Mouse (Mus musculus): ENCODE measurements around the gene Ccdc169. TPM values are rescaled to one million over a fixed set of nuclear protein-coding genes. Genes with fewer than 3 reads are reported as not detected.

Gene Ccdc169
- total and polyA plus RNA-seq, 3 experiments: 0.19 TPM; not detected in 2

- no peak overlapping the region for H3K9ac ChIP-seq (ENCODE audit: control insufficient read depth, low read depth, low read length, poor library complexity, severe bottlenecking)
- DNase-seq (ENCODE audit: low read depth, low spot score): no peak
- H3K27ac ChIP-seq (ENCODE audit: control insufficient read depth, low read depth, low read length): no peak overlapping the region
- no peaks in the 10 kb centered on the region for H3K9me3 ChIP-seq (replicated peaks; ENCODE audit: insufficient read depth, low read length)
- H3K4me3 ChIP-seq (ENCODE audit: control insufficient read depth in 1 of 2, insufficient read depth in 1 of 2, low read depth in 2 of 2, low read length in 2 of 2): no peak overlapping the region
- no peaks in the 10 kb centered on the region for H3K4me1 ChIP-seq (ENCODE audit: control insufficient read depth in 1 of 2, insufficient read depth in 2 of 2, low read length in 2 of 2)
- no peaks in the 10 kb centered on the region for H3K36me3 ChIP-seq (ENCODE audit: control insufficient read depth in 1 of 2, insufficient read depth in 2 of 2, low read length in 2 of 2)
- no peaks in the 10 kb centered on the region for H3K79me2 ChIP-seq (ENCODE audit: control insufficient read depth, insufficient read depth, low read length, poor library complexity)
- TF ChIP-seq RCOR1 (IDR thresholded peaks at IDR 0.05; ENCODE audit: low read depth, low read length) (no peak), KAT2A (conservative IDR thresholded peaks at IDR 0.05; ENCODE audit: low read depth, low read length) (no peak), CTCF (IDR thresholded peaks at IDR 0.05 in 2 of 3, conservative IDR thresholded peaks at IDR 0.05 in 1 of 3; ENCODE audit: control insufficient read depth in 1 of 3, insufficient read depth in 1 of 3, low read depth in 2 of 3, low read length in 3 of 3, poor library complexity in 1 of 3, severe bottlenecking in 1 of 3) (no peak), ZC3H11A (IDR thresholded peaks at IDR 0.05; ENCODE audit: low read depth, low read length) (no peak), SMC3 (IDR thresholded peaks at IDR 0.05; ENCODE audit: low read depth, low read length) (no peak), EP300 (IDR thresholded peaks at IDR 0.05; ENCODE audit: low read depth in 1 of 2, low read length in 2 of 2) (no peak), CHD2 (IDR thresholded peaks at IDR 0.05; ENCODE audit: low read length) (no peak), USF1 (IDR thresholded peaks at IDR 0.05; ENCODE audit: low read depth, low read length) (no peak)
- no peaks in the 10 kb centered on the region for H3K27me3 ChIP-seq (ENCODE audit: control insufficient read depth in 1 of 2, insufficient read depth in 2 of 2, low read length in 2 of 2)
Observed at GRCm38 (mm10) chr3:55154163-55154562, 17.0 kb downstream of the Ccdc169 start.

DNA sequence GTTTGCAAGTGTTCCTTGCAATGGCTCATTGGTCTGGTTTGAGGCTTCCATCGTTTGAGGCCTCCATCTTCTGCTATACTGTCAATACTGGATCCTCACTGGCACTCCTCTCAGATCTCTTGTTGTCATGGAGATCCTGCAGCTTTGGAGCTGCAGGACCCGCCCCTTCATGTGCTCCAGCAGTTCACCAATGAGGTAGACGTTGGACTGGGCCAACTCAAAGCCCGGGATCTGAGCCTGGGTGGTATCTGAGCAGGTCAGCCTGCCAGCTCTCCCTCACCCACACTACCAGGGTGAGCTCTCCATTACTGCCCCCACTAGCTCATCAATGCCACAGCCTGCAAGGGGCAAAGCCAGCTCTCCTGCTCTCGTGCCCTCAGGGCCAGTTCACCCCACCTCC is 20.3 kb downstream of the Ccdc169 start:
- Histone ChIP-seq H3K27me3 (ENCODE audit: control insufficient read depth in 1 of 2, insufficient read depth in 2 of 2, low read length in 2 of 2) (no peaks in the 10 kb centered on the region), H3K4me1 (ENCODE audit: control insufficient read depth in 1 of 2, insufficient read depth in 2 of 2, low read length in 2 of 2) (no peaks in the 10 kb centered on the region)
- no peak for DNase-seq (ENCODE audit: low read depth, low spot score)

GRCm38 (mm10) chr3:55161144-55161543 is 24.0 kb downstream of the Ccdc169 start:
- no peak for DNase-seq (ENCODE audit: low read depth, low spot score)
- TF ChIP-seq RAD21 (IDR thresholded peaks at IDR 0.05; ENCODE audit: low read depth, low read length) (no peak), CHD1 (IDR thresholded peaks at IDR 0.05; ENCODE audit: low read depth, low read length) (no peak), CTCF (IDR thresholded peaks at IDR 0.05 in 2 of 3, conservative IDR thresholded peaks at IDR 0.05 in 1 of 3; ENCODE audit: control insufficient read depth in 1 of 3, insufficient read depth in 1 of 3, low read depth in 2 of 3, low read length in 3 of 3, poor library complexity in 1 of 3, severe bottlenecking in 1 of 3) (no peak), USF2 (IDR thresholded peaks at IDR 0.05; ENCODE audit: borderline replicate concordance in 1 of 2, insufficient read depth in 1 of 2, low read depth in 1 of 2, low read length in 2 of 2) (no peak), EP300 (IDR thresholded peaks at IDR 0.05; ENCODE audit: low read depth in 1 of 2, low read length in 2 of 2) (no peak), SIN3A (IDR thresholded peaks at IDR 0.05; ENCODE audit: low read length) (no peak), UBTF (IDR thresholded peaks at IDR 0.05; ENCODE audit: borderline replicate concordance, insufficient read depth, low read depth, low read length) (no peak), POLR2AphosphoS2 (IDR thresholded peaks at IDR 0.05; ENCODE audit: low read length) (no peak), SMC3 (IDR thresholded peaks at IDR 0.05; ENCODE audit: low read depth, low read length) (no peak), NRF1 (IDR thresholded peaks at IDR 0.05; ENCODE audit: insufficient read depth, low read depth, low read length, poor library complexity, severe bottlenecking) (no peak), POLR2A (IDR thresholded peaks at IDR 0.05; ENCODE audit: control insufficient read depth in 1 of 2, insufficient read depth in 1 of 2, low read depth in 1 of 2, low read length in 2 of 2, poor library complexity in 1 of 2) (no peak), ZNF384 (IDR thresholded peaks at IDR 0.05; ENCODE audit: low read depth, low read length) (no peak), TAL1 (IDR thresholded peaks at IDR 0.05; ENCODE audit: low read length) (no peak), ZKSCAN1 (IDR thresholded peaks at IDR 0.05; ENCODE audit: low read depth, low read length) (no peak), MAZ (IDR thresholded peaks at IDR 0.05; ENCODE audit: low read depth, low read length) (no peak), ELF1 (IDR thresholded peaks at IDR 0.05; ENCODE audit: low read depth, low read length) (no peak)

More for the DNA sequence above, 20.3 kb downstream of the Ccdc169 start:
- H3K27ac ChIP-seq (ENCODE audit: control insufficient read depth, low read depth, low read length): no peak overlapping the region
- no peaks in the 10 kb centered on the region for H3K79me2 ChIP-seq (ENCODE audit: control insufficient read depth, insufficient read depth, low read length, poor library complexity)
- no peak overlapping the region for H3K4me3 ChIP-seq (ENCODE audit: control insufficient read depth in 1 of 2, insufficient read depth in 1 of 2, low read depth in 2 of 2, low read length in 2 of 2)
- H3K9ac ChIP-seq (ENCODE audit: control insufficient read depth, low read depth, low read length, poor library complexity, severe bottlenecking): no peak overlapping the region
- H3K9me3 ChIP-seq (replicated peaks; ENCODE audit: insufficient read depth, low read length): no peaks in the 10 kb centered on the region
- TF ChIP-seq TCF12 (IDR thresholded peaks at IDR 0.05; ENCODE audit: low read depth, low read length) (no peak), POLR2AphosphoS2 (IDR thresholded peaks at IDR 0.05; ENCODE audit: low read length) (no peak), BHLHE40 (IDR thresholded peaks at IDR 0.05; ENCODE audit: borderline replicate concordance, low read depth, low read length) (no peak), HCFC1 (IDR thresholded peaks at IDR 0.05; ENCODE audit: low read depth, low read length) (no peak), USF1 (IDR thresholded peaks at IDR 0.05; ENCODE audit: low read depth, low read length) (no peak), USF2 (IDR thresholded peaks at IDR 0.05; ENCODE audit: borderline replicate concordance in 1 of 2, insufficient read depth in 1 of 2, low read depth in 1 of 2, low read length in 2 of 2) (no peak), ETS1 (IDR thresholded peaks at IDR 0.05; ENCODE audit: low read depth, low read length) (no peak), RAD21 (IDR thresholded peaks at IDR 0.05; ENCODE audit: low read depth, low read length) (no peak), E2F4 (IDR thresholded peaks at IDR 0.05; ENCODE audit: borderline replicate concordance, low read depth, low read length) (no peak), ZMIZ1 (IDR thresholded peaks at IDR 0.05; ENCODE audit: low read depth, low read length) (no peak), ZC3H11A (IDR thresholded peaks at IDR 0.05; ENCODE audit: low read depth, low read length) (no peak), ZNF384 (IDR thresholded peaks at IDR 0.05; ENCODE audit: low read depth, low read length) (no peak), UBTF (IDR thresholded peaks at IDR 0.05; ENCODE audit: borderline replicate concordance, insufficient read depth, low read depth, low read length) (no peak), RCOR1 (IDR thresholded peaks at IDR 0.05; ENCODE audit: low read depth, low read length) (no peak), MYB (IDR thresholded peaks at IDR 0.05; ENCODE audit: low read depth, low read length) (no peak)
- no peaks in the 10 kb centered on the region for H3K36me3 ChIP-seq (ENCODE audit: control insufficient read depth in 1 of 2, insufficient read depth in 2 of 2, low read length in 2 of 2)

More at GRCm38 (mm10) chr3:55161144-55161543, 24.0 kb downstream of the Ccdc169 start:
- no peaks in the 10 kb centered on the region for H3K36me3 ChIP-seq (ENCODE audit: control insufficient read depth in 1 of 2, insufficient read depth in 2 of 2, low read length in 2 of 2)
- no peaks in the 10 kb centered on the region for H3K4me1 ChIP-seq (ENCODE audit: control insufficient read depth in 1 of 2, insufficient read depth in 2 of 2, low read length in 2 of 2)
- no peaks in the 10 kb centered on the region for H3K79me2 ChIP-seq (ENCODE audit: control insufficient read depth, insufficient read depth, low read length, poor library complexity)
- no peaks in the 10 kb centered on the region for H3K27me3 ChIP-seq (ENCODE audit: control insufficient read depth in 1 of 2, insufficient read depth in 2 of 2, low read length in 2 of 2)
- H3K9me3 ChIP-seq (replicated peaks; ENCODE audit: insufficient read depth, low read length): no peaks in the 10 kb centered on the region
- H3K27ac ChIP-seq (ENCODE audit: control insufficient read depth, low read depth, low read length): no peak overlapping the region
- H3K4me3 ChIP-seq (ENCODE audit: control insufficient read depth in 1 of 2, insufficient read depth in 1 of 2, low read depth in 2 of 2, low read length in 2 of 2): no peak overlapping the region
- H3K9ac ChIP-seq (ENCODE audit: control insufficient read depth, low read depth, low read length, poor library complexity, severe bottlenecking): no peak overlapping the region

All from MEL (cell line).